ENCODE assay signal across 23 mouse cellular contexts in genomic region chr3:127414438-127414837, GRCm38 (mm10).
DNase-seq lines count a peak whose midpoint lies in the region; ATAC-seq and TF ChIP-seq lines count a peak whose summit lies in the region.
"Had no signal": no experiment of that assay in that cellular context is flagged by ENCODE, and none has a peak within 500 bp of the region (broad histone marks: within the 10 kb centered on the region; RNA-seq: fewer than 3 reads in every experiment).

No protein-coding gene starts in this region.

- no peak overlapping the region for H3K4me3 ChIP-seq in kidney, postnatal 0 days (replicated peaks; ENCODE audit: low read depth, low read length)
- H3K4me3 ChIP-seq in midbrain, postnatal 0 days (ENCODE audit: low read depth, low read length): no peak overlapping the region
- no peak overlapping the region for H3K4me3 ChIP-seq in midbrain, embryonic 11.5 days (ENCODE audit: low read depth, low read length)
- no peak overlapping the region for H3K4me3 ChIP-seq in MEL (ENCODE audit: control insufficient read depth in 1 of 2, insufficient read depth in 1 of 2, low read depth in 2 of 2, low read length in 2 of 2)
- no peak overlapping the region for H3K4me3 ChIP-seq in cortical plate, adult 2 months (ENCODE audit: insufficient read depth, low read length)
- H3K4me3 ChIP-seq in neural tube, embryonic 15.5 days (replicated peaks): no peak overlapping the region
- H3K4me3 ChIP-seq: embryonic facial prominence, embryonic 15.5 days; forebrain, embryonic 10.5 days; myocyte had no signal

- H3K4me2 ChIP-seq in kidney, postnatal 0 days (ENCODE audit: low read length): no peak overlapping the region
- no peak overlapping the region for H3K4me2 ChIP-seq in midbrain, postnatal 0 days (ENCODE audit: low read depth, low read length, poor library complexity, severe bottlenecking)
- no peak overlapping the region for H3K4me2 ChIP-seq in midbrain, embryonic 11.5 days
- H3K4me2 ChIP-seq in neural tube, embryonic 15.5 days: no peak overlapping the region
- H3K4me2 ChIP-seq: embryonic facial prominence, embryonic 15.5 days; heart, embryonic 11.5 days; liver, embryonic 11.5 days had no signal

- H3K79me2 ChIP-seq in MEL (ENCODE audit: control insufficient read depth, insufficient read depth, low read length, poor library complexity): no peaks in the 10 kb centered on the region

- 46% methylated on average over 1 of the region's 1 CpGs for WGBS in kidney, postnatal 0 days
- 38% methylated on average over 1 of the region's 1 CpGs for WGBS in midbrain, postnatal 0 days
- WGBS in midbrain, embryonic 11.5 days: 33% methylated on average over 1 of the region's 1 CpGs
- WGBS in neural tube, embryonic 15.5 days: 57% methylated on average over 1 of the region's 1 CpGs

- no peak for DNase-seq in kidney, postnatal 0 days (ENCODE audit: low spot score)
- DNase-seq in kidney, adult 18-20 months: no peak
- DNase-seq in midbrain, postnatal 0 days (ENCODE audit: low spot score): no peak
- no peak for DNase-seq in midbrain, embryonic 11.5 days (ENCODE audit: low spot score, missing footprints)
- DNase-seq in MEL (ENCODE audit: low read depth, low spot score): peak; percentile 47
- DNase-seq in kidney, postnatal 14 days: no peak
- DNase-seq: adrenal gland, postnatal 14 days; B cell, adult 2 months; cerebellum, adult 9-10 months; heart, postnatal 36 days; kidney, adult 11 months; kidney, postnatal 36 days; lung, postnatal 10 days; right cerebral cortex, adult 18-20 months; thymus, postnatal 14 days had no signal

- no peaks in the 10 kb centered on the region for H3K36me3 ChIP-seq in kidney, postnatal 0 days (ENCODE audit: insufficient read depth, low read length)
- H3K36me3 ChIP-seq in midbrain, postnatal 0 days (ENCODE audit: insufficient read depth, low read length): no peaks in the 10 kb centered on the region
- no peaks in the 10 kb centered on the region for H3K36me3 ChIP-seq in midbrain, embryonic 11.5 days (ENCODE audit: control insufficient read depth, insufficient read depth, low read length)
- no peaks in the 10 kb centered on the region for H3K36me3 ChIP-seq in MEL (ENCODE audit: control insufficient read depth in 1 of 2, insufficient read depth in 2 of 2, low read length in 2 of 2)
- no peaks in the 10 kb centered on the region for H3K36me3 ChIP-seq in neural tube, embryonic 15.5 days
- H3K36me3 ChIP-seq: embryonic facial prominence, embryonic 15.5 days; forebrain, embryonic 10.5 days had no signal

- TF ChIP-seq RAD21 in MEL (IDR thresholded peaks at IDR 0.05; ENCODE audit: low read depth, low read length): no peak

- no peaks in the 10 kb centered on the region for H3K9me3 ChIP-seq in kidney, postnatal 0 days (replicated peaks; ENCODE audit: low read length)
- H3K9me3 ChIP-seq in midbrain, postnatal 0 days (ENCODE audit: low read length): no peaks in the 10 kb centered on the region
- H3K9me3 ChIP-seq in midbrain, embryonic 11.5 days (ENCODE audit: control insufficient read depth, low read length): no peaks in the 10 kb centered on the region; the same call in 1 of the 2 replicates
- H3K9me3 ChIP-seq in MEL (replicated peaks; ENCODE audit: insufficient read depth, low read length): no peaks in the 10 kb centered on the region
- H3K9me3 ChIP-seq in neural tube, embryonic 15.5 days (replicated peaks): no peaks in the 10 kb centered on the region
- H3K9me3 ChIP-seq: embryonic facial prominence, embryonic 15.5 days; forebrain, embryonic 10.5 days had no signal

- H3K27ac ChIP-seq in kidney, postnatal 0 days: no peak overlapping the region
- H3K27ac ChIP-seq in midbrain, postnatal 0 days (ENCODE audit: low read depth, low read length): no peak overlapping the region
- no peak overlapping the region for H3K27ac ChIP-seq in midbrain, embryonic 11.5 days (ENCODE audit: low read depth, low read length)
- no peak overlapping the region for H3K27ac ChIP-seq in MEL (ENCODE audit: control insufficient read depth, low read depth, low read length)
- no peak overlapping the region for H3K27ac ChIP-seq in cortical plate, adult 2 months (ENCODE audit: insufficient read depth, low read length)
- no peak overlapping the region for H3K27ac ChIP-seq in neural tube, embryonic 15.5 days (replicated peaks)
- H3K27ac ChIP-seq: embryonic facial prominence, embryonic 15.5 days; forebrain, embryonic 10.5 days had no signal

- peak; percentile 5; the same call in 1 of the 2 replicates for TF ChIP-seq CTCF in kidney, postnatal 0 days (IDR thresholded peaks at IDR 0.05; ENCODE audit: low read depth)
- TF ChIP-seq CTCF in midbrain, postnatal 0 days (IDR thresholded peaks at IDR 0.05): peak; percentile 38
- peak; percentile 32 to 45 (median 45); a peak in 5 of 6 replicates for TF ChIP-seq CTCF in MEL (IDR thresholded peaks at IDR 0.05 in 2 of 3, conservative IDR thresholded peaks at IDR 0.05 in 1 of 3; ENCODE audit: control insufficient read depth in 1 of 3, insufficient read depth in 1 of 3, low read depth in 2 of 3, low read length in 3 of 3, poor library complexity in 1 of 3, severe bottlenecking in 1 of 3)
- TF ChIP-seq CTCF in cortical plate, adult 2 months (IDR thresholded peaks at IDR 0.05; ENCODE audit: extremely low read depth, insufficient read depth, low read length): 0 out of 2 replicates have a peak, but pooled peaks have one; percentile 1

- ATAC-seq in kidney, postnatal 0 days (replicated peaks; ENCODE audit: low FRiP score, low read depth): no peak
- ATAC-seq in midbrain, postnatal 0 days (ENCODE audit: low FRiP score): no peak
- ATAC-seq in midbrain, embryonic 11.5 days (ENCODE audit: low FRiP score): no peak
- no peak for ATAC-seq in neural tube, embryonic 15.5 days (ENCODE audit: low FRiP score)
- ATAC-seq: hindbrain, embryonic 16.5 days had no signal

- H3K4me1 ChIP-seq in kidney, postnatal 0 days (replicated peaks; ENCODE audit: insufficient read depth, low read length): no peaks in the 10 kb centered on the region
- H3K4me1 ChIP-seq in midbrain, postnatal 0 days (ENCODE audit: insufficient read depth, low read length): no peaks in the 10 kb centered on the region
- H3K4me1 ChIP-seq in midbrain, embryonic 11.5 days (ENCODE audit: control insufficient read depth, insufficient read depth, low read length): no peaks in the 10 kb centered on the region
- no peaks in the 10 kb centered on the region for H3K4me1 ChIP-seq in MEL (ENCODE audit: control insufficient read depth in 1 of 2, insufficient read depth in 2 of 2, low read length in 2 of 2)
- H3K4me1 ChIP-seq in cortical plate, adult 2 months (ENCODE audit: control insufficient read depth, insufficient read depth, low read length): 0 out of 2 replicates have a peak, but pooled peaks cover 1% of the 10 kb centered on the region
- H3K4me1 ChIP-seq in neural tube, embryonic 15.5 days: peaks cover 3% of the 10 kb centered on the region
- H3K4me1 ChIP-seq: embryonic facial prominence, embryonic 15.5 days had no signal

- TF ChIP-seq POLR2A in MEL (IDR thresholded peaks at IDR 0.05; ENCODE audit: control insufficient read depth in 1 of 2, insufficient read depth in 1 of 2, low read depth in 1 of 2, low read length in 2 of 2, poor library complexity in 1 of 2): no peak
- no peak for TF ChIP-seq POLR2A in cortical plate, adult 2 months (IDR thresholded peaks at IDR 0.05; ENCODE audit: extremely low read depth, insufficient read depth, low read length)

- H3K27me3 ChIP-seq in kidney, postnatal 0 days (ENCODE audit: insufficient read depth, low read length): no peaks in the 10 kb centered on the region
- no peaks in the 10 kb centered on the region for H3K27me3 ChIP-seq in midbrain, postnatal 0 days (ENCODE audit: insufficient read depth, low read length)
- no peaks in the 10 kb centered on the region for H3K27me3 ChIP-seq in midbrain, embryonic 11.5 days (ENCODE audit: control insufficient read depth, insufficient read depth, low read length)
- no peaks in the 10 kb centered on the region for H3K27me3 ChIP-seq in MEL (ENCODE audit: control insufficient read depth in 1 of 2, insufficient read depth in 2 of 2, low read length in 2 of 2)
- H3K27me3 ChIP-seq in neural tube, embryonic 15.5 days (replicated peaks): no peaks in the 10 kb centered on the region
- H3K27me3 ChIP-seq: embryonic facial prominence, embryonic 15.5 days had no signal

- no peak for TF ChIP-seq EP300 in MEL (IDR thresholded peaks at IDR 0.05; ENCODE audit: low read depth in 1 of 2, low read length in 2 of 2)

- no peak overlapping the region for H3K9ac ChIP-seq in kidney, postnatal 0 days (ENCODE audit: low read depth, low read length)
- H3K9ac ChIP-seq in midbrain, postnatal 0 days (replicated peaks; ENCODE audit: low read length, poor library complexity, severe bottlenecking): no peak overlapping the region
- no peak overlapping the region for H3K9ac ChIP-seq in midbrain, embryonic 11.5 days (ENCODE audit: low read length)
- H3K9ac ChIP-seq in MEL (ENCODE audit: control insufficient read depth, low read depth, low read length, poor library complexity, severe bottlenecking): no peak overlapping the region
- H3K9ac ChIP-seq in neural tube, embryonic 15.5 days (replicated peaks): no peak overlapping the region
- H3K9ac ChIP-seq: embryonic facial prominence, embryonic 15.5 days had no signal

TF ChIP-seq in MEL, 35 proteins besides CTCF, POLR2A, EP300 and RAD21:
- TF ChIP-seq ETS1 (IDR thresholded peaks at IDR 0.05; ENCODE audit: low read depth, low read length) (no peak), ELF1 (IDR thresholded peaks at IDR 0.05; ENCODE audit: low read depth, low read length) (no peak), MYB (IDR thresholded peaks at IDR 0.05; ENCODE audit: low read depth, low read length) (no peak)
